Mouse (Mus musculus) CH12.LX (cell line): Measurements from ENCODE around the gene Psmd9. TPM values are rescaled to one million over a fixed set of nuclear protein-coding genes. Genes with fewer than 3 reads are reported as not detected.
A peak's percentile ranks its signal among the peaks of the same experiment; 100 is the strongest.

ENCODE experiments used
- DNase-seq: peaks from one replicate; pipeline ENCODE4 v3.0.0-alpha.2; 2013; ENCODE audit errors: extremely low read depth
- H3K27ac ChIP-seq: 2 replicates; pipeline ENCODE4 v1.5.1; 2012; ENCODE audit warnings: low read depth, mild to moderate bottlenecking, control low read depth, moderate library complexity; ENCODE audit not compliant: insufficient read depth
- H3K27me3 ChIP-seq: replicated peaks from 2 replicates; pipeline ENCODE3; 2012; ENCODE audit warnings: inconsistent platforms
- H3K36me3 ChIP-seq, 2 experiments: replicated peaks in 1 of 2; 2 replicates each; pipeline versions ENCODE3 to v1.6.1; 2012; ENCODE audit warnings: inconsistent platforms in 1 of 2, low read length in 1 of 2, mild to moderate bottlenecking in 1 of 2, mixed read lengths in 1 of 2, moderate library complexity in 1 of 2; ENCODE audit not compliant: control insufficient read depth in 1 of 2, insufficient read depth in 1 of 2
- H3K4me1 ChIP-seq, 2 experiments: 2 replicates each; pipeline ENCODE4 v1.6.1; 2012; ENCODE audit warnings: inconsistent platforms in 1 of 2, moderate library complexity in 1 of 2; ENCODE audit not compliant: insufficient read depth in 2 of 2, control insufficient read depth in 1 of 2
- H3K4me2 ChIP-seq: 2 replicates; pipeline ENCODE4 v1.6.1; 2012; ENCODE audit warnings: low read depth, mild to moderate bottlenecking, control low read depth; ENCODE audit not compliant: poor library complexity, insufficient read depth, severe bottlenecking
- H3K4me3 ChIP-seq, 3 experiments: fragments of 150-350 bp in 1 of 3; sonication (generic) in 1 of 3; replicated peaks in 1 of 3; 2 replicates each; pipeline versions ENCODE3 to v1.5.1; 2011 to 2012; ENCODE audit warnings: low read depth in 2 of 3, low read length in 2 of 3, mild to moderate bottlenecking in 2 of 3, moderate library complexity in 2 of 3, control low read depth in 1 of 3, improper control_type of control experiment in 1 of 3, inconsistent platforms in 1 of 3, mixed read lengths in 1 of 3; ENCODE audit not compliant: poor library complexity in 1 of 3
- H3K79me2 ChIP-seq: replicated peaks from 2 replicates; pipeline ENCODE4 v1.6.1; 2012; ENCODE audit warnings: mild to moderate bottlenecking, moderate library complexity; ENCODE audit not compliant: control insufficient read depth, poor library complexity, insufficient read depth, severe bottlenecking; ENCODE audit errors: extremely low read depth
- H3K9ac ChIP-seq: 2 replicates; pipeline ENCODE4 v1.6.1; 2012; ENCODE audit warnings: low read depth, mild to moderate bottlenecking, control low read depth, moderate library complexity; ENCODE audit not compliant: insufficient read depth
- H3K9me3 ChIP-seq: replicated peaks from 2 replicates; pipeline ENCODE3; 2012; ENCODE audit warnings: low read length, inconsistent platforms, mixed read lengths
- BHLHE40 ChIP-seq: IDR thresholded peaks from 2 replicates; pipeline ENCODE4 v1.6.1; 2011; ENCODE audit warnings: mild to moderate bottlenecking, low read depth, low read length, improper control_type of control experiment
- CHD1 ChIP-seq: IDR thresholded peaks from 2 replicates; pipeline ENCODE4 v1.6.1; 2012; ENCODE audit warnings: low read depth, low read length, improper control_type of control experiment, inconsistent platforms
- CHD2 ChIP-seq: IDR thresholded peaks from 2 replicates; pipeline ENCODE4 v1.6.1; 2011; ENCODE audit warnings: low read length, improper control_type of control experiment
- CTCF ChIP-seq, 2 experiments: IDR thresholded peaks in 1 of 2; conservative IDR thresholded peaks in 1 of 2; 2 replicates each; pipeline ENCODE4 v1.5.1; 2011 to 2012; ENCODE audit warnings: low read depth in 2 of 2, low read length in 2 of 2, improper control_type of control experiment in 1 of 2, inconsistent platforms in 1 of 2, mild to moderate bottlenecking in 1 of 2, moderate library complexity in 1 of 2
- E2F4 ChIP-seq: IDR thresholded peaks from 2 replicates; pipeline ENCODE4 v1.6.1; 2011; ENCODE audit warnings: low read depth, low read length, improper control_type of control experiment; ENCODE audit not compliant: insufficient replicate concordance
- ELF1 ChIP-seq: IDR thresholded peaks from 2 replicates; pipeline ENCODE4 v1.6.1; 2014; ENCODE audit warnings: low read depth, mild to moderate bottlenecking, inconsistent platforms, low read length, improper control_type of control experiment
- EP300 ChIP-seq: IDR thresholded peaks from 2 replicates; pipeline ENCODE4 v1.6.1; 2011; ENCODE audit warnings: low read length, improper control_type of control experiment
- ETS1 ChIP-seq: conservative IDR thresholded peaks from 2 replicates; pipeline ENCODE4 v1.6.1; 2012; ENCODE audit warnings: low read depth, mild to moderate bottlenecking, inconsistent platforms, low read length, improper control_type of control experiment, moderate library complexity
- GABPA ChIP-seq: IDR thresholded peaks from 2 replicates; pipeline ENCODE4 v1.6.1; 2012; ENCODE audit warnings: low read depth, low read length, improper control_type of control experiment, inconsistent platforms; ENCODE audit not compliant: insufficient replicate concordance
- HCFC1 ChIP-seq: IDR thresholded peaks from 2 replicates; pipeline ENCODE4 v1.6.1; 2012; ENCODE audit warnings: low read depth, mild to moderate bottlenecking, inconsistent platforms, low read length, improper control_type of control experiment
- IRF4 ChIP-seq: IDR thresholded peaks from 2 replicates; pipeline ENCODE4 v1.6.1; 2014; ENCODE audit warnings: low read depth, mild to moderate bottlenecking, inconsistent platforms, low read length, improper control_type of control experiment
- JUN ChIP-seq: IDR thresholded peaks from 2 replicates; pipeline ENCODE4 v1.6.1; 2011; ENCODE audit warnings: low read depth, mild to moderate bottlenecking, low read length, improper control_type of control experiment, moderate library complexity; ENCODE audit not compliant: insufficient read depth
- JUND ChIP-seq: conservative IDR thresholded peaks from 2 replicates; pipeline ENCODE4 v1.6.1; 2011; ENCODE audit warnings: low read depth, low read length, improper control_type of control experiment
- KAT2A ChIP-seq: IDR thresholded peaks from 2 replicates; pipeline ENCODE4 v1.6.1; 2012; ENCODE audit warnings: low read length, improper control_type of control experiment, inconsistent platforms; ENCODE audit not compliant: insufficient replicate concordance
- MAFK ChIP-seq: IDR thresholded peaks from 2 replicates; pipeline ENCODE4 v1.6.1; 2011; ENCODE audit warnings: low read length, improper control_type of control experiment; ENCODE audit not compliant: insufficient replicate concordance
- MAX ChIP-seq: IDR thresholded peaks from 2 replicates; pipeline ENCODE4 v1.6.1; 2011; ENCODE audit warnings: low read length, improper control_type of control experiment
- MAZ ChIP-seq: IDR thresholded peaks from 2 replicates; pipeline ENCODE4 v1.6.1; 2012; ENCODE audit warnings: low read depth, mild to moderate bottlenecking, inconsistent platforms, low read length, improper control_type of control experiment, moderate library complexity
- MEF2A ChIP-seq: IDR thresholded peaks from 2 replicates; pipeline ENCODE4 v1.6.1; 2014; ENCODE audit warnings: low read depth, mild to moderate bottlenecking, inconsistent platforms, low read length, improper control_type of control experiment, borderline replicate concordance
- MXI1 ChIP-seq: IDR thresholded peaks from 2 replicates; pipeline ENCODE4 v1.6.1; 2011; ENCODE audit warnings: mild to moderate bottlenecking, low read depth, low read length, improper control_type of control experiment
- MYC ChIP-seq: IDR thresholded peaks from 2 replicates; pipeline ENCODE4 v1.6.1; 2011; ENCODE audit warnings: low read depth, mild to moderate bottlenecking, improper control_type of control experiment, low read length
- NELFE ChIP-seq: IDR thresholded peaks from 2 replicates; pipeline ENCODE4 v1.6.1; 2011; ENCODE audit warnings: low read depth, low read length, improper control_type of control experiment
- NRF1 ChIP-seq: IDR thresholded peaks from 2 replicates; pipeline ENCODE4 v1.6.1; 2014; ENCODE audit warnings: low read depth, mild to moderate bottlenecking, inconsistent platforms, low read length, improper control_type of control experiment, moderate library complexity
- PAX5 ChIP-seq: IDR thresholded peaks from 2 replicates; pipeline ENCODE4 v1.6.1; 2012; ENCODE audit warnings: low read length, inconsistent platforms, mixed read lengths
- POLR2A ChIP-seq: IDR thresholded peaks from 2 replicates; pipeline ENCODE4 v1.6.1; 2011; ENCODE audit warnings: low read depth, mild to moderate bottlenecking, improper control_type of control experiment, low read length
- POLR2AphosphoS2 ChIP-seq: IDR thresholded peaks from 2 replicates; pipeline ENCODE4 v1.6.1; 2011; ENCODE audit warnings: low read depth, low read length, improper control_type of control experiment
- RAD21 ChIP-seq: IDR thresholded peaks from 2 replicates; pipeline ENCODE4 v1.6.1; 2011; ENCODE audit warnings: low read depth, mild to moderate bottlenecking, low read length, improper control_type of control experiment, moderate library complexity
- RCOR1 ChIP-seq: conservative IDR thresholded peaks from 2 replicates; pipeline ENCODE4 v1.6.1; 2012; ENCODE audit warnings: low read depth, mild to moderate bottlenecking, inconsistent platforms, low read length, improper control_type of control experiment
- SIN3A ChIP-seq: IDR thresholded peaks from 2 replicates; pipeline ENCODE4 v1.6.1; 2012; ENCODE audit warnings: low read length, improper control_type of control experiment, inconsistent platforms
- SMC3 ChIP-seq: IDR thresholded peaks from 2 replicates; pipeline ENCODE4 v1.6.1; 2011; ENCODE audit warnings: low read depth, low read length, improper control_type of control experiment
- TBP ChIP-seq: conservative IDR thresholded peaks from 2 replicates; pipeline ENCODE4 v1.6.1; 2011; ENCODE audit warnings: low read depth, low read length, improper control_type of control experiment
- TCF12 ChIP-seq: IDR thresholded peaks from 2 replicates; pipeline ENCODE4 v1.6.1; 2014; ENCODE audit warnings: low read depth, mild to moderate bottlenecking, inconsistent platforms, low read length, improper control_type of control experiment
- UBTF ChIP-seq: IDR thresholded peaks from 2 replicates; pipeline ENCODE4 v1.6.1; 2012; ENCODE audit warnings: low read depth, mild to moderate bottlenecking, inconsistent platforms, low read length, improper control_type of control experiment, moderate library complexity
- USF1 ChIP-seq: IDR thresholded peaks from 2 replicates; pipeline ENCODE4 v1.6.1; 2014; ENCODE audit warnings: low read depth, mild to moderate bottlenecking, inconsistent platforms, low read length, improper control_type of control experiment
- USF2 ChIP-seq: conservative IDR thresholded peaks from 2 replicates; pipeline ENCODE4 v1.6.1; 2011; ENCODE audit warnings: low read depth, low read length, improper control_type of control experiment
- ZC3H11A ChIP-seq: IDR thresholded peaks from 2 replicates; pipeline ENCODE4 v1.6.1; 2012; ENCODE audit warnings: low read depth, mild to moderate bottlenecking, inconsistent platforms, low read length, improper control_type of control experiment
- ZKSCAN1 ChIP-seq: IDR thresholded peaks from 2 replicates; pipeline ENCODE4 v1.6.1; 2012; ENCODE audit warnings: low read depth, inconsistent platforms, low read length, improper control_type of control experiment, borderline replicate concordance
- ZMIZ1 ChIP-seq: IDR thresholded peaks from 2 replicates; pipeline ENCODE4 v1.6.1; 2012; ENCODE audit warnings: low read depth, mild to moderate bottlenecking, inconsistent platforms, low read length, improper control_type of control experiment
- ZNF384 ChIP-seq: IDR thresholded peaks from 2 replicates; pipeline ENCODE4 v1.6.1; 2012; ENCODE audit warnings: low read depth, low read length, improper control_type of control experiment, inconsistent platforms
- dilution Hi-C: fragments of 300-500 bp; cut with MboI; formaldehyde crosslinking; loops from 2 replicates; pipeline ENCODE4 v1.14.3; 2020; ENCODE audit warnings: low sequenced_read_pairs; ENCODE audit not compliant: extremely low pct_unique_long_range_greater_than_20kb, extremely low pct_ligation_motif_present
- in situ Hi-C: fragments of 300-500 bp; cut with MboI; formaldehyde crosslinking; loops from 3 replicates; pipeline ENCODE4 v1.14.3; 2019; ENCODE audit warnings: low sequenced_read_pairs, low pct_ligation_motif_present, low pct_unique_long_range_greater_than_20kb, mixed read lengths
- polyA plus RNA-seq: library from polyadenylated mRNA; unstranded; fragments of >175 nt; gene quantifications from 2 replicates; pipeline ENCODE4 v1.2.1, GENCODE M21; 2012; ENCODE audit warnings: low read depth; ENCODE audit not compliant: insufficient read length
- total RNA-seq, 2 experiments: library from RNA; depleted of rRNA; stranded (reverse); fragments of 300-350 nt in 1 of 2; fragments of >200 nt in 1 of 2; gene quantifications; 2 replicates each; pipeline ENCODE4 v1.2.3; 2012 to 2014

Psmd9 gene
- total and polyA plus RNA-seq, 3 experiments: 30.8 to 38.0 (median 35.5) TPM

DNA sequence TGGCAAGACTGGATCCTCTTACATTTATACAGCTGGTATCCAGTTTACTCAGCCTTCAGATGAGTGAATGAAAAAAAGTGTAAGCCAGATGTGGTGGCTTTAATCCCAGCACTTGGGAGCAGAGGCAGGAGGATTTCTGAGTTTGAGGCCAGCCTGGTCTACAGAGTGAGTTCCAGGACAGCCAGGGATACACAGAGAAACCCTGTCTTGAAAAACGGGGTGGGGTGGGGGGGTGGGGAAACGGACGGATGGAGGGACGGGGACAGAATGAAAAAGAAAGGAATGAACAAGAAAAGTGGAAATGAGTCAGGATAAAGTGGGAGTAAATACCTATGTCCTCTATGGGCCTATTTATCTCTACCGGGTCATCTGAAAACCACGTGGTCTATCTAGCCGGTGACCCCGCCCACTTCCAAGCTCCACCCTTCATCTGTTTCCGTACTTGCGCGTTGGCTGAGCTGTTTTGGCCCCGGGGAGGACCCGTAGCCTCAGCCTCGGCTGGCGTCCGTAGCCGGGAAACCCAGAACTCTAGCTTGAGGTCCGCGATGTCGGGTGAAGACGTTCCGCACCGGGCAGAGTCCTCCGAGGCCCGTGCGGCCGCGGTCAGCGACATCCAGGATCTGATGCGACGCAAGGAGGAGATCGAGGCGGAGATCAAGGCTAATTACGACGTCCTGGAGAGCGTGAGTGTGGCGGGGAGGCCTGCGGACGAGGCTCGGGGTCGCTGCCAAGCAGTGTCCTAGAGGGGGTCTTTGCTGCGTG is 58.7 kb downstream of the Psmd9 start:
- Histone ChIP-seq H3K9ac (peak overlapping the region; percentile 78), H3K9me3 (no peaks in the 10 kb centered on the region), H3K4me3 (peak overlapping the region; percentile 69 to 95 (median 87)), H3K79me2 (peaks cover 9% of the 10 kb centered on the region; the same call in 1 of the 2 replicates), H3K4me2 (peak overlapping the region; percentile 49), H3K4me1 (peaks cover 0 to 22% of the 10 kb centered on the region in 2 experiments; a peak in 3 of 4 replicates), H3K27me3 (no peaks in the 10 kb centered on the region), H3K27ac (no peak overlapping the region), H3K36me3 (peaks cover 0 to 17% of the 10 kb centered on the region in 2 experiments)
- in situ Hi-C loops (loop anchor here (5.0 kb wide), 1 partner anchor 36 kb away; no protein-coding TSS in a partner anchor), dilution Hi-C loops (no loop called here)
- DNase-seq: peak; percentile 97
- peak; percentile 91 for TF ChIP-seq USF1
- peak; percentile 78 for TF ChIP-seq NELFE
- TF ChIP-seq EP300: no peak
- no peak for TF ChIP-seq MAZ
- TF ChIP-seq IRF4: peak; percentile 56; the same call in 1 of the 2 replicates
- peak; percentile 91 for TF ChIP-seq TBP
- no peak; the same call in 1 of the 2 replicates for TF ChIP-seq UBTF
- no peak for TF ChIP-seq ZC3H11A
- peak; percentile 80 for TF ChIP-seq TCF12
- no peak for TF ChIP-seq E2F4
- TF ChIP-seq JUN: no peak
- peak; percentile 99 for TF ChIP-seq MAX
- no peak for TF ChIP-seq ETS1
- TF ChIP-seq NRF1: peak; percentile 82
- no peak for TF ChIP-seq POLR2AphosphoS2
- TF ChIP-seq RCOR1: no peak
- peak; percentile 99 for TF ChIP-seq ELF1
- TF ChIP-seq ZKSCAN1: no peak
- peak; percentile 64; the same call in 1 of the 2 replicates for TF ChIP-seq KAT2A
- no peak for TF ChIP-seq RAD21
- no peak for TF ChIP-seq JUND
- peak; percentile 88 for TF ChIP-seq USF2
- peak; percentile 88 for TF ChIP-seq HCFC1
- no peak; the same call in 1 of the 2 replicates for TF ChIP-seq CHD2
- TF ChIP-seq MYC: peak; percentile 92
- TF ChIP-seq CTCF (conservative IDR thresholded peaks at IDR 0.05 in 1 of 2, IDR thresholded peaks at IDR 0.05 in 1 of 2; ENCODE audit: low read depth in 2 of 2, low read length in 2 of 2): no peak
- no peak for TF ChIP-seq ZNF384
- TF ChIP-seq MXI1: peak; percentile 97
- TF ChIP-seq MAFK: no peak
- 0 out of 2 replicates have a peak, but pooled peaks have one; percentile 20 for TF ChIP-seq BHLHE40
- no peak for TF ChIP-seq ZMIZ1
- TF ChIP-seq MEF2A: peak; percentile 69; the same call in 1 of the 2 replicates
- TF ChIP-seq PAX5: no peak
- no peak for TF ChIP-seq SMC3
- TF ChIP-seq POLR2A: peak; percentile 83
- TF ChIP-seq SIN3A: peak; percentile 99
- no peak for TF ChIP-seq GABPA
- no peak for TF ChIP-seq CHD1
